Mouse (Mus musculus): Measurements from ENCODE around the gene E2f6. TPM values are rescaled to one million over a fixed set of nuclear protein-coding genes. Genes with fewer than 3 reads are reported as not detected.

E2f6 gene
- total RNA-seq (2023; ENCODE audit: inconsistent age) = 7.4 to 9.2 TPM (median 8.5 TPM) in 4 replicates

GRCm38 (mm10) chr12:16810525-16811431 lies at the start of gene E2f6:
Gene E2f6, plus strand, starts transcription at chr12:16810963.

GRCm38 (mm10) chr12:16800259-16800958 lies 10.4 kb upstream of the E2f6 start, which contains the start of gene Greb1:
Gene Greb1, minus strand, starts transcription at chr12:16800886.

Other genes starting within 250 kb of the E2f6 start
- 13.7 to 15.9 TPM (median 14.8 TPM) in 4 replicates for gene Lpin1, start 200.0 kb upstream of the E2f6 start, total RNA-seq (2023; ENCODE audit: inconsistent age)
- gene Ntsr2, start 157.6 kb upstream of the E2f6 start, total RNA-seq (2023; ENCODE audit: inconsistent age) = not detected in 4 replicates
- gene Greb1, start 10.1 kb upstream of the E2f6 start, total RNA-seq (2023; ENCODE audit: inconsistent age) = 0.83 TPM in 1 of 4 replicates, not detected in the others
- 67.5 to 80.8 TPM (median 79.7 TPM) in 4 replicates for gene Rock2, start 83.9 kb downstream of the E2f6 start, total RNA-seq (2023; ENCODE audit: inconsistent age)
- 13.4 to 14.4 TPM (median 13.7 TPM) in 4 replicates for gene Pqlc3, start 189.4 kb downstream of the E2f6 start, total RNA-seq (2023; ENCODE audit: inconsistent age)
- 0.48 to 1.4 TPM (median 0.78 TPM) in 4 replicates for gene 2410004P03Rik, start 200.8 kb downstream of the E2f6 start, total RNA-seq (2023; ENCODE audit: inconsistent age)

Data from B cell, adult (primary cell).